Mouse (Mus musculus): ENCODE results near the gene Olfr1349.

- no peak for TF ChIP-seq CTCF (IDR thresholded peaks at IDR 0.05; ENCODE audit: control insufficient read depth, insufficient read depth, insufficient read length)
- TF ChIP-seq MYOD1 (IDR thresholded peaks at IDR 0.05; ENCODE audit: control insufficient read depth, insufficient read length, low read depth) = no peak
- TF ChIP-seq CEBPB (IDR thresholded peaks at IDR 0.05; ENCODE audit: low read depth) = no peak
- no peak for TF ChIP-seq USF1 (IDR thresholded peaks at IDR 0.05; ENCODE audit: low read depth)
- TF ChIP-seq MAX (IDR thresholded peaks at IDR 0.05) = no peak
- no peak for TF ChIP-seq FOSL1 (IDR thresholded peaks at IDR 0.05; ENCODE audit: insufficient read depth, low read length, poor library complexity, severe bottlenecking)
Observed at GRCm38 (mm10) chr7:6466951-6467350, 55.8 kb downstream of the Olfr1349 start, which contains the start of gene Olfr1346.
